Mouse (Mus musculus) heart, postnatal 0 days (tissue): ENCODE measurements around the gene Ube2k. TPM values are rescaled to one million over a fixed set of nuclear protein-coding genes. Genes with fewer than 3 reads are reported as not detected.

Experiments used
- ATAC-seq: fragments of 200-750 bp; cut with Nextera tagmentation; 2 replicates; pipeline ENCODE4 v1.8.0; 2017; ENCODE audit warnings: low read depth, moderate number of reproducible peaks, moderate library complexity; ENCODE audit not compliant: insufficient read depth
- DNase-seq: peaks from one replicate; pipeline ENCODE4 v3.0.0-alpha.2; 2016; ENCODE audit warnings: low spot score
- H3K27ac ChIP-seq: fragments of 300-500 bp; sonication (generic); 2 replicates; pipeline ENCODE4 v1.5.1; 2014; ENCODE audit warnings: low read depth, mild to moderate bottlenecking
- H3K27me3 ChIP-seq: fragments of 300-500 bp; sonication (generic); 2 replicates; pipeline ENCODE4 v1.6.1; 2014; ENCODE audit warnings: low read length, mixed read lengths; ENCODE audit not compliant: control insufficient read depth, insufficient read depth
- H3K36me3 ChIP-seq: fragments of 300-500 bp; sonication (generic); replicated peaks from 2 replicates; pipeline ENCODE4 v1.6.1; 2014; ENCODE audit warnings: low read length, mixed read lengths; ENCODE audit not compliant: control insufficient read depth, insufficient read depth
- H3K4me1 ChIP-seq: fragments of 300-500 bp; sonication (generic); 2 replicates; pipeline ENCODE4 v1.6.1; 2014; ENCODE audit warnings: antibody characterized with exemption; ENCODE audit not compliant: control insufficient read depth, insufficient read depth
- H3K4me2 ChIP-seq: fragments of 300-500 bp; sonication (generic); 2 replicates; pipeline ENCODE4 v1.6.1; 2014; ENCODE audit warnings: low read depth, mild to moderate bottlenecking, low read length, moderate library complexity
- H3K4me3 ChIP-seq: fragments of 300-500 bp; sonication (generic); 2 replicates; pipeline ENCODE4 v1.5.1; 2014; ENCODE audit warnings: low read depth, low read length
- H3K9ac ChIP-seq: fragments of 300-500 bp; sonication (generic); replicated peaks from 2 replicates; pipeline ENCODE4 v1.6.1; 2014; ENCODE audit warnings: low read depth, low read length, mixed read lengths
- H3K9me3 ChIP-seq: fragments of 300-500 bp; sonication (generic); replicated peaks from 2 replicates; pipeline ENCODE4 v1.6.1; 2016; ENCODE audit warnings: low read length; ENCODE audit not compliant: control insufficient read depth
- CTCF ChIP-seq: IDR thresholded peaks from 2 replicates; pipeline ENCODE4 v1.5.1; 2016; ENCODE audit warnings: antibody characterized with exemption, control low read depth, low read depth
- EP300 ChIP-seq: IDR thresholded peaks from 2 replicates; pipeline ENCODE4 v1.6.1; 2016; ENCODE audit warnings: antibody characterized with exemption, low read depth
- WGBS: fragments of 180-500 bp; shearing (Covaris S2); extraction: QIAGEN DNeasy Blood & Tissue Kit; methylation state at CpG from one replicate; pipeline ENCODE4 v1.1.7; 2014; 5-methylcytosine and 5-hydroxymethylcytosine counted together
- polyA plus RNA-seq: library from polyadenylated mRNA; unstranded; fragments of >200 nt; fragmentation: Nextera tagmentation; extraction: Ambion mirVana; gene quantifications from 2 replicates; pipeline ENCODE4 v1.2.1, GENCODE M21; 2015
- total RNA-seq: library from RNA; depleted of rRNA; stranded (reverse); fragments of >200 nt; gene quantifications from 2 replicates; pipeline ENCODE4 v1.2.3, GENCODE M21; 2014; ENCODE audit warnings: low replicate concordance; rRNA removed

Ube2k gene
- total and polyA plus RNA-seq, 2 experiments from 2014 or later: 19.5 to 132 TPM

DNA sequence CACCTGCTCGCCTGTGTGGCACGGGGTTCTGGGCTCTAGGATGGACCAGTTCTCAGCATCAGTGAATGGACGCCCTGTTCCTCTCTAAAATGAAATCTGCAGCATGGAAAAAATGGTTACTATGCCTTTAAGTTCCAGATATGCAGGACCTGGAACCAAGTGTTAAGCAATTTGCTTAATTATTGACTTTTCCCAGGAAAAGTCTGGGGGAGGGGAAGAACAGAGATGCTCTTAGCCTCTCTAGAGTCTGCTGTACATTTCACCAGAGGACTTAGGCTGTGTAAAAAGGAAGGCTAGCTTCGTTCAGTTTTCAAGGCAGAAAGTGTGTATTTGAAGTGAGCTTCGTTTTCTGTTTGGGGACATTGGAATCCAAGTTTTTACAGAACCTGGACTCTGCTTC is 72.7 kb downstream of the Ube2k start:
- no peak for ATAC-seq
- WGBS: 86% methylated on average over 5 of the region's 5 CpGs
- Histone ChIP-seq H3K36me3 (peaks cover 44% of the 10 kb centered on the region), H3K9me3 (no peaks in the 10 kb centered on the region), H3K9ac (no peak overlapping the region), H3K27ac (no peak overlapping the region), H3K4me3 (no peak overlapping the region), H3K27me3 (no peaks in the 10 kb centered on the region), H3K4me1 (no peaks in the 10 kb centered on the region), H3K4me2 (no peak overlapping the region)
- DNase-seq: no peak
- no peak for TF ChIP-seq CTCF
- no peak for TF ChIP-seq EP300

GRCm38 (mm10) chr5:65610541-65610940 is 73.5 kb downstream of the Ube2k start:
- 83% methylated on average over 4 of the region's 4 CpGs for WGBS
- H3K9me3 ChIP-seq: no peaks in the 10 kb centered on the region
- no peak overlapping the region for H3K27ac ChIP-seq
- DNase-seq: no peak
- peaks cover 51% of the 10 kb centered on the region for H3K36me3 ChIP-seq
- no peaks in the 10 kb centered on the region for H3K4me1 ChIP-seq
- no peak for ATAC-seq
- H3K4me3 ChIP-seq: no peak overlapping the region
- no peak for TF ChIP-seq CTCF
- TF ChIP-seq EP300: no peak
- no peak overlapping the region for H3K9ac ChIP-seq
- H3K27me3 ChIP-seq: no peaks in the 10 kb centered on the region
- no peak overlapping the region for H3K4me2 ChIP-seq

DNA sequence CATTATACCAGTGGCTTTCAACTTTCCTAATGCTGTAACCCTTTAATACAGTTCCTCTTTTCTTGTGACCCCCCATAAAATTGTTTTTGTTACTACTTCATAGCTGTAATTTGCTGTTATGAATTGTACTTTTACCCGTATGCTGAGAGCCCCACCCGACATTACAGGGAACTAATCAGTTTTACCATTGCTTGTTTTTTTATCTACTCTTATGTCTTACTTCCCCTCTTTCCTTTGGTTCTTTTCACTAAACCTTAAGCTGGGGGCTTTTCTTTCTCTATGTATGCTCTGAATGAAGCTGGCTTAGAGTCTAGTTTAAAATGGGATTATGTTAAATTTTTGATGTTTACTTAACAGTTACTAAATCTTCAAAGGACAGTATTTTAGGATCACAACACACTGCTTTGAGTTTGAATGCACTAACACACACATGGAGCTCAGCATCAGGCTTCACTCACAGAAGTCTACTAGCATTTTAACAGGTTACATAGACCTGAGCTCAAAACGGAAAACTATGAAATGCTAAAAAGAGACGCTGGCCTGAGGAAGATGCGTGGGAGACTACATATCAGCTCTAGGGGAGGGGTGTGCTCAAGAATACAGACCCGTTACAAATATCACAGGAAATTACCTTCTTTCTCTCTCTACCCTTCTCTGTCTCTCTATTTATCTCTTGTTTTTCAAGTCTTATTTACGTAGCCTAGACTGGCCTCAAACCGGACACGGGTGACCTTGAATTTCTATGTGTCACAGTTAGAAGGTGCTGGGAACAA is 76.3 kb downstream of the Ube2k start:
- H3K4me2 ChIP-seq: no peak overlapping the region
- H3K9me3 ChIP-seq: no peaks in the 10 kb centered on the region
- DNase-seq (no peak), ATAC-seq (no peak)
- WGBS: 69% methylated on average over 9 of the region's 9 CpGs
- H3K4me1 ChIP-seq: no peaks in the 10 kb centered on the region
- H3K27ac ChIP-seq: no peak overlapping the region
- H3K27me3 ChIP-seq: no peaks in the 10 kb centered on the region
- no peak overlapping the region for H3K4me3 ChIP-seq
- no peak for TF ChIP-seq EP300
- TF ChIP-seq CTCF: no peak
- H3K9ac ChIP-seq: no peak overlapping the region
- H3K36me3 ChIP-seq: peaks cover 61% of the 10 kb centered on the region

GRCm38 (mm10) chr5:65624340-65624739 is 87.3 kb downstream of the Ube2k start:
- Histone ChIP-seq H3K4me1 (no peaks in the 10 kb centered on the region), H3K9ac (no peak overlapping the region), H3K4me2 (no peak overlapping the region), H3K27ac (no peak overlapping the region), H3K27me3 (no peaks in the 10 kb centered on the region), H3K4me3 (no peak overlapping the region), H3K9me3 (no peaks in the 10 kb centered on the region), H3K36me3 (peaks cover 69% of the 10 kb centered on the region)
- TF ChIP-seq CTCF (no peak), EP300 (no peak)
- DNase-seq (no peak), ATAC-seq (no peak)

GRCm38 (mm10) chr5:65638896-65639295 is 101.9 kb downstream of the Ube2k start:
- Histone ChIP-seq H3K4me2 (no peak overlapping the region), H3K9me3 (no peaks in the 10 kb centered on the region), H3K27ac (no peak overlapping the region), H3K4me1 (no peaks in the 10 kb centered on the region), H3K36me3 (peaks cover 72% of the 10 kb centered on the region), H3K4me3 (no peak overlapping the region), H3K27me3 (no peaks in the 10 kb centered on the region), H3K9ac (no peak overlapping the region)
- DNase-seq (no peak), ATAC-seq (no peak)
- 93% methylated on average over 1 of the region's 1 CpGs for WGBS
- TF ChIP-seq EP300 (no peak), CTCF (no peak)

Other genes starting within 250 kb of the Ube2k start
- gene Rfc1, start 201.6 kb upstream of the Ube2k start, total RNA-seq: 13.3 and 34.9 TPM in 2 replicates
- 36.7 and 39.4 TPM in 2 replicates for gene Rfc1, start 201.6 kb upstream of the Ube2k start, polyA plus RNA-seq
- gene Klb, start 188.9 kb upstream of the Ube2k start, total RNA-seq: not detected in 2 replicates
- 0.05 TPM in 1 of 2 replicates, not detected in the other for gene Klb, start 188.9 kb upstream of the Ube2k start, polyA plus RNA-seq
- 1,074 and 1,362 TPM in 2 replicates for gene Rpl9, start 145.8 kb upstream of the Ube2k start, total RNA-seq
- 506 and 542 TPM in 2 replicates for gene Rpl9, start 145.8 kb upstream of the Ube2k start, polyA plus RNA-seq
- 26.2 and 36.8 TPM in 2 replicates for gene Lias, start 145.7 kb upstream of the Ube2k start, total RNA-seq
- gene Lias, start 145.7 kb upstream of the Ube2k start, polyA plus RNA-seq: 71.5 and 75.2 TPM in 2 replicates
- gene Ugdh, start 101.3 kb upstream of the Ube2k start, total RNA-seq: 16.3 and 21.0 TPM in 2 replicates
- 24.6 and 27.1 TPM in 2 replicates for gene Ugdh, start 101.3 kb upstream of the Ube2k start, polyA plus RNA-seq
- gene Gm43552, start 44.4 kb upstream of the Ube2k start, total RNA-seq: not detected in 2 replicates
- gene Gm43552, start 44.4 kb upstream of the Ube2k start, polyA plus RNA-seq: not detected in 2 replicates
- 122 and 156 TPM in 2 replicates for gene Smim14, start within 50 bp of the Ube2k start, total RNA-seq
- gene Smim14, start within 50 bp of the Ube2k start, polyA plus RNA-seq: 190 and 200 TPM in 2 replicates
- 57.9 and 91.3 TPM in 2 replicates for gene Pds5a, start 161.0 kb downstream of the Ube2k start, total RNA-seq
- gene Pds5a, start 161.0 kb downstream of the Ube2k start, polyA plus RNA-seq: 13.2 and 15.4 TPM in 2 replicates
- 10.5 and 18.6 TPM in 2 replicates for gene N4bp2, start 226.3 kb downstream of the Ube2k start, total RNA-seq
- gene N4bp2, start 226.3 kb downstream of the Ube2k start, polyA plus RNA-seq: 6.0 and 8.0 TPM in 2 replicates